Mouse (Mus musculus): ENCODE data around the gene Slc17a3. TPM values are rescaled to one million over a fixed set of nuclear protein-coding genes. Genes with fewer than 3 reads are reported as not detected.

Slc17a3 gene
- total RNA-seq (2021), result under 1 TPM in 1 of 2 experiments, not detected in 1; 0.07 TPM
- long read RNA-seq, experiment 1, result 0 reads
- long read RNA-seq, experiment 2, result 0 reads

- DNase-seq, result no peak
These were observed at the start of gene Slc17a3 for GRCm38 (mm10) chr13:23839308-23839707. Gene Slc17a3, plus strand, starts transcription at chr13:23839434.

GRCm38 (mm10) chr13:23792520-23792919 is 46.7 kb upstream of the Slc17a3 start:
- peak; percentile 18 for DNase-seq

GRCm38 (mm10) chr13:23799405-23799804 is 39.8 kb upstream of the Slc17a3 start:
- DNase-seq, result no peak

GRCm38 (mm10) chr13:23804532-23804931 is 34.7 kb upstream of the Slc17a3 start:
- DNase-seq, result no peak

GRCm38 (mm10) chr13:23806422-23807052 is 32.7 kb upstream of the Slc17a3 start, which contains the start of gene Slc17a2:
Gene Slc17a2, plus strand, starts transcription at chr13:23806993.
- no peak for DNase-seq

- DNase-seq, result no peak
These were observed 23.1 kb upstream of the Slc17a3 start for GRCm38 (mm10) chr13:23816148-23816547.

GRCm38 (mm10) chr13:23820179-23820940 is 18.9 kb upstream of the Slc17a3 start:
- no peak for DNase-seq

- no peak for DNase-seq
These were observed 17.0 kb upstream of the Slc17a3 start for GRCm38 (mm10) chr13:23822213-23822612.

GRCm38 (mm10) chr13:23826606-23827005 is 12.6 kb upstream of the Slc17a3 start:
- no peak for DNase-seq

GRCm38 (mm10) chr13:23833053-23833452 is 6.2 kb upstream of the Slc17a3 start:
- peak; percentile 28 for DNase-seq

- no peak for DNase-seq
These were observed 4.4 kb upstream of the Slc17a3 start for GRCm38 (mm10) chr13:23834836-23835235.

GRCm38 (mm10) chr13:23836630-23837029 is 2.6 kb upstream of the Slc17a3 start:
- DNase-seq, result no peak

GRCm38 (mm10) chr13:23845851-23846250 is 6.6 kb downstream of the Slc17a3 start:
- no peak for DNase-seq

GRCm38 (mm10) chr13:23849299-23849698 is 10.1 kb downstream of the Slc17a3 start:
- DNase-seq, result no peak

GRCm38 (mm10) chr13:23856401-23856800 is 17.2 kb downstream of the Slc17a3 start:
- DNase-seq, result no peak

- no peak for DNase-seq
These were observed 22.6 kb downstream of the Slc17a3 start for GRCm38 (mm10) chr13:23861815-23862214.

- no peak for DNase-seq
These were observed 25.5 kb downstream of the Slc17a3 start for GRCm38 (mm10) chr13:23864711-23865110.

- DNase-seq, result no peak
These were observed 27.0 kb downstream of the Slc17a3 start for GRCm38 (mm10) chr13:23866086-23866710.

GRCm38 (mm10) chr13:23867000-23867399 is 27.8 kb downstream of the Slc17a3 start:
- no peak for DNase-seq

- DNase-seq, result no peak
These were observed 28.2 kb downstream of the Slc17a3 start, which contains the start of gene Slc17a1 for GRCm38 (mm10) chr13:23867405-23867804. Gene Slc17a1, plus strand, starts transcription at chr13:23867750.

- no peak for DNase-seq
These were observed 29.7 kb downstream of the Slc17a3 start for GRCm38 (mm10) chr13:23868790-23869533.

GRCm38 (mm10) chr13:23869996-23870395 is 30.8 kb downstream of the Slc17a3 start:
- DNase-seq, result no peak

All from gastrocnemius, postnatal 10 days (tissue).